Mouse (Mus musculus) G1E (cell line): ENCODE results near the gene Lgals3. TPM values are rescaled to one million over a fixed set of nuclear protein-coding genes. Genes with fewer than 3 reads are reported as not detected.
A peak's percentile ranks its signal among the peaks of the same experiment; 100 is the strongest.

Experiments used
- ATAC-seq: 2 replicates; pipeline ENCODE4 v1.8.0; 2016; ENCODE audit warnings: mild to moderate bottlenecking; ENCODE audit not compliant: insufficient number of reproducible peaks, poor library complexity, low FRiP score, severe bottlenecking; ENCODE audit errors: extremely low read depth
- DNase-seq: peaks from one replicate; pipeline ENCODE4 v3.0.0; 2012; ENCODE audit warnings: low spot score
- H3K27me3 ChIP-seq: 2 replicates; pipeline ENCODE4 v1.6.1; 2012; ENCODE audit warnings: mild to moderate bottlenecking, low read length, inconsistent platforms; ENCODE audit not compliant: insufficient read depth
- H3K36me3 ChIP-seq: replicated peaks from 2 replicates; pipeline ENCODE3; 2012; ENCODE audit warnings: mild to moderate bottlenecking, inconsistent platforms
- H3K4me1 ChIP-seq: 2 replicates; pipeline ENCODE4 v1.6.1; 2012; ENCODE audit warnings: low read depth, low read length, inconsistent platforms, mixed read lengths; ENCODE audit not compliant: insufficient read depth
- H3K4me3 ChIP-seq: 2 replicates; pipeline ENCODE4 v1.5.1; 2012; ENCODE audit warnings: low read depth, mild to moderate bottlenecking, inconsistent platforms, low read length, moderate library complexity, mixed read lengths
- H3K9me3 ChIP-seq: replicated peaks from 2 replicates; pipeline ENCODE4 v1.6.1; 2012; ENCODE audit warnings: inconsistent platforms
- CTCF ChIP-seq: IDR thresholded peaks from 2 replicates; pipeline ENCODE4 v1.5.1; 2012; ENCODE audit warnings: low read depth, low read length, inconsistent platforms, mixed read lengths
- GATA1 ChIP-seq: IDR thresholded peaks from 2 replicates; pipeline ENCODE4 v1.6.1; 2012; ENCODE audit warnings: borderline replicate concordance, low read length, inconsistent platforms, mixed read lengths
- GATA2 ChIP-seq: IDR thresholded peaks from 2 replicates; pipeline ENCODE4 v1.6.1; 2012; ENCODE audit warnings: low read depth, low read length, inconsistent platforms, borderline replicate concordance
- POLR2AphosphoS5 ChIP-seq: IDR thresholded peaks from 2 replicates; pipeline ENCODE4 v1.6.1; 2012; ENCODE audit warnings: low read depth, low read length, inconsistent platforms; ENCODE audit not compliant: insufficient replicate concordance
- TAL1 ChIP-seq: conservative IDR thresholded peaks from 2 replicates; pipeline ENCODE4 v1.6.1; 2012; ENCODE audit warnings: low read depth, low read length, inconsistent platforms, mixed read lengths
- polyA plus RNA-seq: library from polyadenylated mRNA; stranded (reverse); fragments of >175 nt; gene quantifications from 2 replicates; pipeline ENCODE4 v1.2.3, GENCODE M21; 2012
- total RNA-seq, 2 experiments: library from RNA; stranded (forward) in 1 of 2; stranded (reverse) in 1 of 2; fragments of 200-1000 nt in 1 of 2; fragments of >200 nt in 1 of 2; fragmentation: Nextera tagmentation in 1 of 2; gene quantifications; 2 replicates each; pipeline ENCODE4 v1.2.3; 2014 to 2017

The Lgals3 gene
- total and polyA plus RNA-seq, 3 experiments: 1.7 to 2.5 TPM; not detected in 1

DNA sequence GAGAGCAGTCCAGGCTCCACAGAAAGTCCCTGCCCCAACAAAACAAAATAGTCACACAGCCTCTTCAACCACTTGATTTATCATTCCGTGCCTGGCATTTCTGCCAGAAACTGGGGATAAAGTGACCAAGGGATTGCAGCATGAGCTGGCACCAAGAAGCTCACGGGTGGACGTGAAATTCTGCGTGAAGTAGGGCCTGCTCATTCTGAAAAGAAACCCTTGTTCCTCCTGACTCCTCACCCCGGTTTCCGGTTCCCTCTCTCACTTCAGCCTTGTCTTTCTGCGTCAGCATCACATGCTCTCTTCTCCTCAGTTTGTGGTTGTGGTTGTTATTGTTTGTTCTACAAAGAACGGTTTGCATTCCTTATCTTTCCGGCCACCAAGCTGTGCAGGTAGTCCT lies 5.7 kb upstream of the Lgals3 start:
- H3K27me3 ChIP-seq: no peaks in the 10 kb centered on the region; the same call in 1 of the 2 replicates
- H3K36me3 ChIP-seq: no peaks in the 10 kb centered on the region
- ATAC-seq (no peak), DNase-seq (no peak)
- TF ChIP-seq POLR2AphosphoS5 (no peak), TAL1 (no peak), GATA1 (no peak), CTCF (no peak), GATA2 (no peak)
- no peak overlapping the region for H3K4me3 ChIP-seq
- peaks cover 48% of the 10 kb centered on the region for H3K4me1 ChIP-seq
- H3K9me3 ChIP-seq: no peaks in the 10 kb centered on the region

DNA sequence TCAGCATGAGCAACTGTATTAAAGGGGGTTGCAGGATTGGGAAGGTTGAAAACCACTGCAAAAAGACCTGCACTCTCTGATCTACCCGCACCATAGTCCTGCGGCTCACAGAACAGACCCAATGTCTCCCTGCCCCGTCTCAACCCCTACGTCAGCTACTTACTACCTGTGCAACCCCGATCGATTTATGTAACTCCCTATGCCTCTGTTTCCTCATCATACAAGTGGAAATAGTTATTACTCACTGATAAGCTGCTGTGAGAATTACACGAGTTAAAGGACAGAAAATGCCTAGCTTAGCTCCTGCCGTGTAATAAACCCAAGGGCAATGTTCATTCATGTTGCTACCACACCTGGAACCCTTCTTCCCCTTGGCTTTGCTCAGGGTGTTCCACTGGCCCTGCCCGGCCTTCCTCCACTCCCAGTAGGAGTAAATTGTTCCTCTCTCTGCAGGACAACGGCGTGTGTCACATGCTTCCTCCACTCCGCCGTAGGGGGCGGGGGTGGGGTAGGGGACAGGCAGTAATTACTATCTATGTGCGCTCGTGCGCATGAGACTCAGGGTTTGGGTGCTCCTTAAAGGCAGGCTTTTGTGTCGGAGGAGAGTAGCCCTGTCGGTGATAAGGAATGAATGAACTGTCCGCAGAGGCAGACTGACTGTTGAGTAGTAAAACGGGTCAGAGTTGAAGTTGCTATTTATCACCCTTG lies 2.7 kb upstream of the Lgals3 start:
- Histone ChIP-seq H3K36me3 (no peaks in the 10 kb centered on the region), H3K9me3 (no peaks in the 10 kb centered on the region), H3K4me3 (peak overlapping the region; percentile 25; the same call in 1 of the 2 replicates), H3K27me3 (peaks cover 2% of the 10 kb centered on the region; the same call in 1 of the 2 replicates), H3K4me1 (peaks cover 64% of the 10 kb centered on the region)
- TF ChIP-seq TAL1 (no peak), CTCF (no peak), GATA1 (no peak), GATA2 (no peak), POLR2AphosphoS5 (no peak)
- ATAC-seq (peak; percentile 68), DNase-seq (peak; percentile 54)

DNA sequence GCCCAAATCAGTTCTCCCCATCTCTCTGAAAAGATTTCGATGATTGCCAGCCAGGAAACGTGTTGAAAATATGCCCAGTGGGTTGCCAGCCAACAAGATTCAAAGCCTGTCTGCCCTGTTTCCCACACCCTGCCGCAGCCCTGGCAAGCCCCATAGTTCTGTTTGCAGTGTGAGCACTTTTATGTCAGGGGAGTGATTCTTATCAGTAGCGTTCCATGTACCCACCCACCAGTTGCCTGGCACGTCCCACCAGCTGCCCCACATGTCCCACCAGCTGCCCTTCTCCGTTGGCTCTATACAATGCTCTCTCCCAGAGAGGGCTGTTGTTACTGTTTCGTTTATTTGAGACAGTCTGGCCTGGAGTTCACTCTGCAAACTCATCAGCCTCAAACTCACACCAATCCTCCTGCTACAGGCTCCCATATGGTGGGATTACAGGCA lies 650 bp upstream of the Lgals3 start:
- DNase-seq (peak; percentile 35), ATAC-seq (peak; percentile 32)
- Histone ChIP-seq H3K36me3 (no peaks in the 10 kb centered on the region), H3K4me1 (peaks cover 57% of the 10 kb centered on the region), H3K4me3 (peak overlapping the region; percentile 25; the same call in 1 of the 2 replicates), H3K9me3 (no peaks in the 10 kb centered on the region), H3K27me3 (peaks cover 15% of the 10 kb centered on the region; the same call in 1 of the 2 replicates)
- no peak for TF ChIP-seq GATA1
- TF ChIP-seq TAL1: no peak
- no peak for TF ChIP-seq POLR2AphosphoS5
- TF ChIP-seq CTCF: no peak
- no peak for TF ChIP-seq GATA2

DNA sequence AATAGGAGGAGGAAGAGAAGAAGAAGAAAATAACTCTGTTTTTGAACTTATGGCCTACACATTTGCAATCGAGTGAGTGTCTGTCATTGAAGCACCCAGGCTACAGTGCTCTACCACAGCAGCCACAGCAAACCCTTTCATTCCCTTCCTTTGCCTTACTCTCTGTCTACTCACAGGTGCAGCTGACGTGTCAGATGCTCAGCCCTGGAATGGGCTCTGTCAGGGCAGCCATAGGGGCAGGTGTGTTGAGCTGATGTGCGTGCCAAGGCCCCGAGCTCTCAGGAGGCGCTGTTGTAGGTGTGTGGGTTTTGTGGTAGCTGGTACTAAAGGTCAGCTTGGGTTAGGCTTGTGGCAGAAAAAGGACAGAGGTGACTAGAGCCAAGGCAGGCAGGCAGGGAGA lies 2.2 kb downstream of the Lgals3 start:
- Histone ChIP-seq H3K9me3 (no peaks in the 10 kb centered on the region), H3K4me1 (peaks cover 67% of the 10 kb centered on the region), H3K4me3 (no peak overlapping the region), H3K27me3 (peaks cover 33% of the 10 kb centered on the region), H3K36me3 (no peaks in the 10 kb centered on the region)
- TF ChIP-seq TAL1: no peak
- TF ChIP-seq CTCF: no peak
- TF ChIP-seq POLR2AphosphoS5: no peak
- TF ChIP-seq GATA2: no peak
- no peak for TF ChIP-seq GATA1
- ATAC-seq (no peak), DNase-seq (no peak)

DNA sequence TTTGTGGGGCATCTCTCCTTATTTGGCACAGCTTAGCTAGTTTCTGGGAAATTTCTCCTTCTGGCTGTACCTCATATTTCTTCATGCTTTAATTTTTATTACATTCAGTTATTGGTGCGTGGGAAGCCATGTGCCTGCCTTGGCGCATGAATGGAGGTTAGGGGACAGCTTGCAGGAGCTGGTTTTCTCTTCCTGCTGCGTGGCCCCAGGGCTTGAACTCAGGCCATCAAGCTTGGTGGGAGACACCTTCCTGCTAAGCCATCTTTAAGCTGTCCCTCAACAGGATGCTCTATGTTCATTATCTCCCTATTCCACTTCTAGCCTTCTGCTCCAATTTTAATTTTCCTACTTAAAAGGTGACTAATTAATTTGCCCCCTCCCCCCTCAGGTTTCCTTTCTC lies 3.2 kb downstream of the Lgals3 start:
- TF ChIP-seq CTCF (no peak), POLR2AphosphoS5 (no peak), TAL1 (no peak), GATA2 (no peak), GATA1 (no peak)
- no peak overlapping the region for H3K4me3 ChIP-seq
- H3K4me1 ChIP-seq: peaks cover 57% of the 10 kb centered on the region
- ATAC-seq (no peak), DNase-seq (no peak)
- peaks cover 33% of the 10 kb centered on the region for H3K27me3 ChIP-seq
- H3K36me3 ChIP-seq: no peaks in the 10 kb centered on the region
- H3K9me3 ChIP-seq: no peaks in the 10 kb centered on the region

DNA sequence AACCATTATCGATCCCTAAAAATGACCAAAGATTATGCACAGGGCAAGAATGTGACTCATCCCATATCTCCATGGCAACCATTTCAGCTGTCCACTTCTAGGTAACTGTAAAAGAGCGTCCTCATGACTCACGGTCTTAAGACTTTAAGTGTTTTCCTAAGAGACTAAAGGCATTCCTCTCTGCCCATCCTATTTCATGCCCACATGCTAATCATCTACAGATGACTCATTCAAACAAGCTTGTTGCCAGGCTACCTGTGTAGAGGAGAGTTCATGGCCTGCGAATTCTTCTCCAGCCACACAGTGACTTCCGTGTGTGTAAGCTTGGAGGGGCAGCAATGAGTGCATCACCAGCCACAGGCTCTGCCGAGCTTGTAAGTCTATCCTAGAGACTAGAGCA lies 4.1 kb downstream of the Lgals3 start:
- Histone ChIP-seq H3K27me3 (peaks cover 35% of the 10 kb centered on the region), H3K4me3 (no peak overlapping the region), H3K9me3 (no peaks in the 10 kb centered on the region), H3K36me3 (no peaks in the 10 kb centered on the region), H3K4me1 (peaks cover 50% of the 10 kb centered on the region)
- no peak for ATAC-seq
- no peak for TF ChIP-seq TAL1
- TF ChIP-seq CTCF: no peak
- no peak for TF ChIP-seq GATA2
- no peak for TF ChIP-seq POLR2AphosphoS5
- no peak for TF ChIP-seq GATA1
- DNase-seq: no peak
